Mouse (Mus musculus) kidney, embryonic 14.5 days (tissue): ENCODE results near the gene Tex2. TPM values are rescaled to one million over a fixed set of nuclear protein-coding genes. Genes with fewer than 3 reads are reported as not detected.

Experiments
- ATAC-seq: fragments of 200-750 bp; cut with Nextera tagmentation; 2 replicates; pipeline ENCODE4 v1.8.0; 2017; ENCODE audit warnings: moderate number of reproducible peaks, mild to moderate bottlenecking, moderate TSS enrichment, moderate library complexity; ENCODE audit not compliant: low FRiP score, low TSS enrichment
- H3K27ac ChIP-seq: fragments of 300-500 bp; sonication (generic); 2 replicates; pipeline ENCODE4 v1.5.1; 2014; ENCODE audit warnings: low read depth, mild to moderate bottlenecking, low read length, moderate library complexity, mixed read lengths
- H3K27me3 ChIP-seq: fragments of 300-500 bp; sonication (generic); 2 replicates; pipeline ENCODE4 v1.6.1; 2014; ENCODE audit warnings: mild to moderate bottlenecking, low read length; ENCODE audit not compliant: control insufficient read depth, insufficient read depth
- H3K36me3 ChIP-seq: fragments of 300-500 bp; sonication (generic); 2 replicates; pipeline ENCODE4 v1.6.1; 2014; ENCODE audit warnings: low read length, mixed read lengths; ENCODE audit not compliant: control insufficient read depth, insufficient read depth
- H3K4me1 ChIP-seq: fragments of 300-500 bp; sonication (generic); 2 replicates; pipeline ENCODE4 v1.6.1; 2014; ENCODE audit warnings: low read length, mixed read lengths; ENCODE audit not compliant: control insufficient read depth, insufficient read depth
- H3K4me2 ChIP-seq: fragments of 300-500 bp; sonication (generic); replicated peaks from 2 replicates; pipeline ENCODE4 v1.6.1; 2014; ENCODE audit warnings: low read depth, mild to moderate bottlenecking, low read length
- H3K4me3 ChIP-seq: fragments of 300-500 bp; sonication (generic); 2 replicates; pipeline ENCODE4 v1.5.1; 2014; ENCODE audit warnings: mild to moderate bottlenecking, low read length
- H3K9ac ChIP-seq: fragments of 300-500 bp; sonication (generic); 2 replicates; pipeline ENCODE4 v1.6.1; 2014; ENCODE audit warnings: low read depth, mild to moderate bottlenecking, low read length, moderate library complexity
- H3K9me3 ChIP-seq: fragments of 300-500 bp; sonication (generic); 2 replicates; pipeline ENCODE4 v1.6.1; 2016; ENCODE audit warnings: low read length; ENCODE audit not compliant: control insufficient read depth
- WGBS: fragments of 180-500 bp; shearing (Covaris S2); extraction: QIAGEN DNeasy Blood & Tissue Kit; methylation state at CpG from one replicate; pipeline ENCODE4 v1.1.7; 2014; 5-methylcytosine and 5-hydroxymethylcytosine counted together
- polyA plus RNA-seq: library from polyadenylated mRNA; unstranded; fragments of >200 nt; fragmentation: Nextera tagmentation; extraction: Ambion mirVana; gene quantifications from 2 replicates; pipeline ENCODE4 v1.2.1, GENCODE M21; 2014

Gene Tex2
- polyA plus RNA-seq, 1 experiment from 2014 or later = 9.7 TPM

GRCm38 (mm10) chr11:106461145-106461932, 151.9 kb downstream of the Tex2 start:
- Histone ChIP-seq H3K36me3 (no peaks in the 10 kb centered on the region; the same call in 1 of the 2 replicates), H3K4me2 (no peak overlapping the region), H3K4me3 (no peak overlapping the region), H3K4me1 (no peaks in the 10 kb centered on the region), H3K9ac (no peak overlapping the region), H3K9me3 (no peaks in the 10 kb centered on the region), H3K27ac (no peak overlapping the region), H3K27me3 (no peaks in the 10 kb centered on the region)
- ATAC-seq = no peak
- WGBS = 88% methylated on average over 5 of the region's 5 CpGs

- H3K36me3 ChIP-seq = no peaks in the 10 kb centered on the region; the same call in 1 of the 2 replicates
- no peak for ATAC-seq
- 97% methylated on average over 1 of the region's 1 CpGs for WGBS
- H3K4me2 ChIP-seq = no peak overlapping the region
- H3K27me3 ChIP-seq = no peaks in the 10 kb centered on the region
- H3K4me1 ChIP-seq = no peaks in the 10 kb centered on the region
- H3K9ac ChIP-seq = no peak overlapping the region
- H3K9me3 ChIP-seq = no peaks in the 10 kb centered on the region
- H3K4me3 ChIP-seq = no peak overlapping the region
- H3K27ac ChIP-seq = no peak overlapping the region
These were observed 152.6 kb downstream of the Tex2 start for GRCm38 (mm10) chr11:106460671-106461070.

- Histone ChIP-seq H3K27ac (no peak overlapping the region), H3K4me1 (no peaks in the 10 kb centered on the region), H3K36me3 (no peaks in the 10 kb centered on the region; the same call in 1 of the 2 replicates), H3K27me3 (no peaks in the 10 kb centered on the region), H3K4me2 (no peak overlapping the region), H3K9ac (no peak overlapping the region), H3K9me3 (no peaks in the 10 kb centered on the region), H3K4me3 (no peak overlapping the region)
- 96% methylated on average over 4 of the region's 4 CpGs for WGBS
- ATAC-seq = no peak
These were observed 154.7 kb downstream of the Tex2 start for GRCm38 (mm10) chr11:106458540-106458939.

Other genes with a start within 250 kb of the Tex2 start
- 0.46 and 0.49 TPM in 2 replicates for gene Prr29, start 248.0 kb downstream of the Tex2 start, polyA plus RNA-seq
- gene Icam2, start 225.3 kb downstream of the Tex2 start, polyA plus RNA-seq = 65.4 and 76.2 TPM in 2 replicates
- 4.0 and 9.0 TPM in 2 replicates for gene Ern1, start 125.6 kb downstream of the Tex2 start, polyA plus RNA-seq
- gene Pecam1, start 137.2 kb upstream of the Tex2 start, polyA plus RNA-seq = 36.2 and 46.8 TPM in 2 replicates
- gene Milr1, start 137.8 kb upstream of the Tex2 start, polyA plus RNA-seq = 1.0 and 1.1 TPM in 2 replicates
- 12.6 and 13.3 TPM in 2 replicates for gene Polg2, start 166.1 kb upstream of the Tex2 start, polyA plus RNA-seq
- gene Ddx5, start 175.8 kb upstream of the Tex2 start, polyA plus RNA-seq = 369 and 392 TPM in 2 replicates
- gene Cep95, start 175.8 kb upstream of the Tex2 start, polyA plus RNA-seq = 18.8 and 21.3 TPM in 2 replicates